Mouse (Mus musculus): ENCODE results near the gene Cfap45. TPM values are rescaled to one million over a fixed set of nuclear protein-coding genes. Genes with fewer than 3 reads are reported as not detected.
A peak's percentile ranks its signal among the peaks of the same experiment; 100 is the strongest.

Gene Cfap45
- polyA plus RNA-seq, 1 experiment = 2.9 TPM

GRCm38 (mm10) chr1:172525027-172525764 is 4.6 kb downstream of the Cfap45 start:
- Histone ChIP-seq H3K27ac (ENCODE audit: insufficient read depth, low read length) (peak overlapping the region; percentile 6; the same call in 1 of the 2 replicates), H3K4me3 (ENCODE audit: insufficient read depth, low read length) (no peak overlapping the region), H3K4me1 (ENCODE audit: control insufficient read depth, insufficient read depth, low read length) (peaks cover under 1% of the 10 kb centered on the region; the same call in 1 of the 2 replicates)
- no peak for TF ChIP-seq POLR2A (IDR thresholded peaks at IDR 0.05; ENCODE audit: low read depth, low read length)
- no peak for TF ChIP-seq CTCF (IDR thresholded peaks at IDR 0.05; ENCODE audit: borderline replicate concordance, insufficient read depth, low read length)

- Histone ChIP-seq H3K4me3 (ENCODE audit: insufficient read depth, low read length) (no peak overlapping the region), H3K27ac (ENCODE audit: insufficient read depth, low read length) (no peak overlapping the region)
Measured at GRCm38 (mm10) chr1:172525971-172526370, 5.4 kb downstream of the Cfap45 start.

GRCm38 (mm10) chr1:172526380-172527081 is 5.9 kb downstream of the Cfap45 start:
- Histone ChIP-seq H3K4me3 (ENCODE audit: insufficient read depth, low read length) (no peak overlapping the region), H3K4me1 (ENCODE audit: control insufficient read depth, insufficient read depth, low read length) (peaks cover 8% of the 10 kb centered on the region; the same call in 1 of the 2 replicates), H3K27ac (ENCODE audit: insufficient read depth, low read length) (no peak overlapping the region)
- TF ChIP-seq POLR2A (IDR thresholded peaks at IDR 0.05; ENCODE audit: low read depth, low read length) = no peak
- TF ChIP-seq CTCF (IDR thresholded peaks at IDR 0.05; ENCODE audit: borderline replicate concordance, insufficient read depth, low read length) = no peak

More at GRCm38 (mm10) chr1:172525971-172526370, 5.4 kb downstream of the Cfap45 start:
- no peak for TF ChIP-seq CTCF (IDR thresholded peaks at IDR 0.05; ENCODE audit: borderline replicate concordance, insufficient read depth, low read length)
- TF ChIP-seq POLR2A (IDR thresholded peaks at IDR 0.05; ENCODE audit: low read depth, low read length) = no peak
- H3K4me1 ChIP-seq (ENCODE audit: control insufficient read depth, insufficient read depth, low read length) = peaks cover 7% of the 10 kb centered on the region; the same call in 1 of the 2 replicates

GRCm38 (mm10) chr1:172527431-172527830 is 6.8 kb downstream of the Cfap45 start:
- Histone ChIP-seq H3K4me3 (ENCODE audit: insufficient read depth, low read length) (no peak overlapping the region), H3K4me1 (ENCODE audit: control insufficient read depth, insufficient read depth, low read length) (peaks cover 8% of the 10 kb centered on the region; the same call in 1 of the 2 replicates), H3K27ac (ENCODE audit: insufficient read depth, low read length) (no peak overlapping the region)
- no peak for TF ChIP-seq CTCF (IDR thresholded peaks at IDR 0.05; ENCODE audit: borderline replicate concordance, insufficient read depth, low read length)
- no peak for TF ChIP-seq POLR2A (IDR thresholded peaks at IDR 0.05; ENCODE audit: low read depth, low read length)

GRCm38 (mm10) chr1:172528701-172529100 is 8.1 kb downstream of the Cfap45 start:
- no peak for TF ChIP-seq POLR2A (IDR thresholded peaks at IDR 0.05; ENCODE audit: low read depth, low read length)
- peak; percentile 100 for TF ChIP-seq CTCF (IDR thresholded peaks at IDR 0.05; ENCODE audit: borderline replicate concordance, insufficient read depth, low read length)
- Histone ChIP-seq H3K27ac (ENCODE audit: insufficient read depth, low read length) (no peak overlapping the region), H3K4me1 (ENCODE audit: control insufficient read depth, insufficient read depth, low read length) (peaks cover 8% of the 10 kb centered on the region)

GRCm38 (mm10) chr1:172530544-172531220 is 10.1 kb downstream of the Cfap45 start:
- Histone ChIP-seq H3K4me1 (ENCODE audit: control insufficient read depth, insufficient read depth, low read length) (peaks cover 8% of the 10 kb centered on the region), H3K27ac (ENCODE audit: insufficient read depth, low read length) (no peak overlapping the region), H3K4me3 (ENCODE audit: insufficient read depth, low read length) (no peak overlapping the region)
- TF ChIP-seq POLR2A (IDR thresholded peaks at IDR 0.05; ENCODE audit: low read depth, low read length) (no peak), CTCF (IDR thresholded peaks at IDR 0.05; ENCODE audit: borderline replicate concordance, insufficient read depth, low read length) (no peak)

More at GRCm38 (mm10) chr1:172528701-172529100, 8.1 kb downstream of the Cfap45 start:
- no peak overlapping the region for H3K4me3 ChIP-seq (ENCODE audit: insufficient read depth, low read length)

GRCm38 (mm10) chr1:172532551-172532950 is 11.9 kb downstream of the Cfap45 start:
- no peak overlapping the region for H3K27ac ChIP-seq (ENCODE audit: insufficient read depth, low read length)
- TF ChIP-seq CTCF (IDR thresholded peaks at IDR 0.05; ENCODE audit: borderline replicate concordance, insufficient read depth, low read length) (no peak), POLR2A (IDR thresholded peaks at IDR 0.05; ENCODE audit: low read depth, low read length) (no peak)
- peaks cover 8% of the 10 kb centered on the region for H3K4me1 ChIP-seq (ENCODE audit: control insufficient read depth, insufficient read depth, low read length)
- H3K4me3 ChIP-seq (ENCODE audit: insufficient read depth, low read length) = no peak overlapping the region

- H3K4me3 ChIP-seq (ENCODE audit: insufficient read depth, low read length) = no peak overlapping the region
- H3K4me1 ChIP-seq (ENCODE audit: control insufficient read depth, insufficient read depth, low read length) = peaks cover 8% of the 10 kb centered on the region
- TF ChIP-seq POLR2A (IDR thresholded peaks at IDR 0.05; ENCODE audit: low read depth, low read length) = no peak
- TF ChIP-seq CTCF (IDR thresholded peaks at IDR 0.05; ENCODE audit: borderline replicate concordance, insufficient read depth, low read length) = no peak
- no peak overlapping the region for H3K27ac ChIP-seq (ENCODE audit: insufficient read depth, low read length)
Measured at GRCm38 (mm10) chr1:172535116-172535515, 14.5 kb downstream of the Cfap45 start.

GRCm38 (mm10) chr1:172539827-172540226 is 19.2 kb downstream of the Cfap45 start:
- TF ChIP-seq CTCF (IDR thresholded peaks at IDR 0.05; ENCODE audit: borderline replicate concordance, insufficient read depth, low read length) (no peak), POLR2A (IDR thresholded peaks at IDR 0.05; ENCODE audit: low read depth, low read length) (no peak)
- Histone ChIP-seq H3K4me1 (ENCODE audit: control insufficient read depth, insufficient read depth, low read length) (no peaks in the 10 kb centered on the region), H3K27ac (ENCODE audit: insufficient read depth, low read length) (no peak overlapping the region), H3K4me3 (ENCODE audit: insufficient read depth, low read length) (no peak overlapping the region)

Data from embryonic fibroblast, embryonic 13.5 days (primary cell).